Mouse (Mus musculus): ENCODE data around the gene Cep350.
"Not testable (repeated sequence)": the region's sequence is repeated elsewhere in the genome, so short reads cannot be mapped to it uniquely, and the experiment has no call there.

The Cep350 gene

DNA sequence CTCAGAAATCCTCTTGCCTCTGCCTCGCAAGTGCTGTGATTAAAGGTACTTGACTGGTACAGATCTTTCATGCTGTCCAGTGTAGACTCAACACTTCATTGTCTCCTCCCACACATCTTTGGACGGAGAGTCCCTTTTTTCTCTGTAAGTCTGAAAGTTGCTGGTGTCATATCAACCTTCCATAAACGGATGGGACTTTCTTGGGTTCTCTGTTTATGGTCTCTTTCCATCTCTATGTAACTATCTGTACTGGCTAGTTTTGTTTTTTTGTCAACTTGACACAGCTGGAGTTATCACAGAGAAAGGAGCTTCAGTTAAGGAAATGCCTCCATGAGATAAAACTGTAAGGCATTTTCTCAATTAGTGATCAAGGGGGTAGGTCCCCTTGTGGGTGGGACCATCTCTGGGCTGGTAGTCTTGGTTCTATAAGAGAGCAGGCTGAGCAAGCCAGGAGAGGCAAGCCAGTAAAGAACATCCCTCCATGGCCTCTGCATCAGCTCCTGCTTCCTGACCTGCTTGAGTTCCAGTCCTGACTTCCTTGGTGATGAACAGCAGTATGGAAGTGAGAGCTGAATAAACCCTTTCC, 90.3 kb downstream of the Cep350 start:
- not testable (repeated sequence) for DNase-seq

DNA sequence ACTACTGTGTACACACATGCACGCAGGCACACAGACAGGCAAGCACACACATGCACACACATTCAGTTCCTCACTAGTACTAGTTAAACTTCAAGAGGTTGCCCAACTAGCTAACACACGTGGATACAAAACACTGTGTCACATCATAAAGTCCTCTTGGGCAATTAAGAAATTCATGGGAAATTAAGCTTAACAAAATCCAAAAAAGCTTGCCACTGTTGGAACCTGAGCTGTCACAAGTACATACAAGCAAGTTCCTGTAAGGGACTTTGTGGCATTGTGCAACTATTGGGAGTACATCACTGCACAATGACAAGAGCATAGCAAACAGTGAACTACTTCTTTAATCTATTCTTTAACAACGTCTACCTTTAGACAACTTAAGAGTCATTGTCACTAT, 93.5 kb downstream of the Cep350 start:
- no peak for DNase-seq

DNA sequence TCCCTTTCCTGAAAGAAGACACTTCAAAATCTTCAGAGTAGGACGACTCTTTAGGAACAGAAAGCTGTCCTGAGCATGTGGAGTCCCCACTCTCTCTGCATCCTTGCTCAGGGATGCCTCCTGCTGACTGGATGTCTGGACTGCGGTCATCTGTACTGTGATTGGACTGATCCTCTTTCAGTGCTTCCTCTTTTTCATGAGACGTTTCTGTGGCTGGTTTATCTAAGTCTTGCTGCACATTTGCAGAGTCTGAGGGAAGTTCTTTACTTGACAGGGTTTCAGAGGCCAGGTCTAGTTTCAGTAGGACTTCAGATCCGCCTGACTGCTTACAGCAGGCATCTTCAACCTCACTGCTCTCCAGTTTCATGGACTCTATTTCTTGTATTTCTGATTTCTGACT, 110.1 kb downstream of the Cep350 start:
- DNase-seq = peak in 1 of 2 experiments; percentile 36

DNA sequence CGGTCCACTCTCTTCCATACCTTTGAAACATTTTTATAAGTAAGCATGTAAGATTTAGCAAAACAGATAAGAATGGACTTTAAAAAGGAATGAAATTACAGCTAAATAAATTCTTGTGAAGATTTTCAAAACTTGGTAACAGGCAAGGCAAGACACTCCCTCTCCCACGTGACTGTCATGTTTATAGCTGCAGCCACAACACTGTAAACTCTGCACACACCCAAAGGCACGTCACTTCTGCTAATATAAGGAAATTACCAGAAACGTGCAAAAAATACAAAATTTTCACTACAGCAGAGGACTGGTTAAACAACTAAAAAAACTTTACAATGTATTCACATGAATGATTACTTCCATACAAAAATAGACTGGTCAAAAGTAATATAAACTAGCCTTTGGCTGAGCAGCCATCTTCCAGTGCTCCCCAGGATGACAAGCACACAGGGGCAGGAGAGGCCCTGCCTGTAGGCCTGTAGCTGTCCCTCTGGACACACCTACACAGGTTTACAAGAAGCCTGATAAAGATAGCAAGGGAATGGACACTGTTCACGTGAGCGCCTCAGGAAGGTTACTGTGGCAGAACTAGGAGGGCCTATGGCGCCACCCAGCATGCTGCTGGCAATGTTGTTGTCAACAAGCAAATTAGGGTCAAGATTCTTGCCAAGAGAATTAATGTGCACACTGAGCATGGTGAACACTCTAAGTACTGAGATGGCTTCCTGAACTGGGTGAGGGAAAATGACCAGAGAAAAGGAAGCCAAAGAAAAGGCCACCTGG, 117.9 kb downstream of the Cep350 start:
- DNase-seq = peak; percentile 91 to 93

DNA sequence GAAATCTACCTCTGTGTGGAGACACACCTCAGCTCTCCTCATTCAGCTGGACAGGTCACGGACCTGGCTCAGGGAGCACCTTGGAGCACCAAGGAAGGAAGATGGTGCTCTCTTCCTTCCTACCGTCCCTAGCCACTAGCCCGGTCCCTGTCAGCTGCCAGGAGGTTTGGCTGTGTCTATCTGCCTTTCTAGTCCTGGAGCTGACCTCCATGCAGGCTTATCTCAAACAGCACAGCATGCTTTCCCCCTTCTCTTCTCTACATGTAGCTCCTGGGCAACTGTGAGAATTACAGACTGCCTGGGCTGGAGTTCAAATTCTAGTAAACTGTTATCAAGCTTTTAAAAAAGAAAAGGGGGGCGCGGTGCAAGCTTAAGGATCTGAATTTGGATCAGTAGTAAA, 120.0 kb downstream of the Cep350 start:
- DNase-seq = no peak

DNA sequence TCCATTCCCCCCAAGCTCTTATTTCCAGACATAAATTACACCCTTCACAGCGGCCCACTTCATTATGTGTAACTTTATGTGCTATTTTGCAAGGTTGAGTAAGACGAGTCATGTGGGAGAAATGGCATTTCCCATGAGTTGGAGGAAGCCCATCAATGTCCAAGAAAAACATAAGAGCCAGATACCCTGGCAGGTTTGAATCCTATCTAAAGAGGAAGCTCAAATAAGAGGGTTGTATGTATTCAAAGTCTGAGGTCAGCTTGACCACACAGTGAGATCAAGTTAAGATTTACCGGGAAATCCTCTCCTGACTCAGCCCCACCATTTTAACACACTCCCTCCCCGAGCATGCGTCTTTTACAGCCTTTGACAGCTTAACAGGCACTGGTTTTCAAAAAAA, 128.8 kb downstream of the Cep350 start:
- no peak for DNase-seq

DNA sequence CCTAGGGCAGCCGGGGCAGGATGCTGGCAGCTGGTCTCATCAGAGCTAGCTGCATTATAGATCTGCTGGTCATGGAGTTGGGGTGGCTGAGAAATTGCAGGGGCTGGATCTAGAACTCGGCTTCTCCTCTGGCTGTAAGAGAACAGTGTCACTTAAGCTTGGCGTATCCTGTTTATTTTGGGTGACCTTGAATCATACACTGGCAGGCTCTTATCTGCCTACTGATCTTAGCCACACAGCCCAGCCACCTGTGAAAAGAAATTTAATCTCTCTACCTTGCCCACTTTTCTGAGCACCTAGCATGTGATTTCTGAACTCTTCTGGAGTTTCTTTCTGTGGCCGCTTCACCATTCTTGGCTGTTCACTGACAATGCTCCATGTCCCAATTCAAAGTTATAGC, 129.5 kb downstream of the Cep350 start:
- no peak for DNase-seq

DNA sequence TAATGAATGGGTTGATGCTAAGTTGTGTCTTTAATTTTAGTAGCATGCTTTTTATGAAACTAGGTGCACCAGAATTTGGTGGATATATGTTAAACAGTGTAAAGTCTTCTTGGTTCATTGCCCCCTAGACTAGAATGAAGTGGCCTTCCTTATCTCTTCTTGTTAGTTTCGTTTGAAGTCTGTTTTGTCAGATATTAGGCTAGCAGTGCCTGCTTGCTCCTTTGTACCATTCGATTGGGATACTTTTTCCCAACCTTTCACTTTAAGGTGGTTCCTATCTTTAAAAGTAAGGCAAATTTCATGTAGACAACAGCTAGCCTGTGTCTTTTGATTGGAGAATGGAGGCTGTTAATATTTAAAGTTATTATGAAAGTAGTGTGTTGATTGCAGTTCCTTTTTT, 137.4 kb downstream of the Cep350 start:
- DNase-seq = no peak

DNA sequence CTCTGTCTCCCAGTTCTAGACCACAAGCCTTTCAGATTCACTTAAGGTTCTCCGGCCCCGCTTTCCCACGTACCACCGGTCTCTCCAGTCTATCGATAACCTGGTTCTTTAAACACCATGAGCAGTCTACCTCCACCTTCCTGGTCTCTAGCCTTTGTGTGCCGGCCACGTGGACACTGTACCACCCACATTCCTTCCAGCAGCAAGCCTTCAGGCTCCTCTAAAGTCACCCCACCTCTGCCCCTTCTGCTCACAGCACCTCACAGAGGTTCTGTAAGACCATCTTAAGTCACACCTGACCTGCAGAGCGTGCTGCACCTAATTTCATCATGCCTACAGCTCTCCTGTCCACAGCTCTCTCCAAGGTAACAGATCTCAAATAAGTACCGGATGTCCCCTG, 139.4 kb downstream of the Cep350 start:
- no peak for DNase-seq

DNA sequence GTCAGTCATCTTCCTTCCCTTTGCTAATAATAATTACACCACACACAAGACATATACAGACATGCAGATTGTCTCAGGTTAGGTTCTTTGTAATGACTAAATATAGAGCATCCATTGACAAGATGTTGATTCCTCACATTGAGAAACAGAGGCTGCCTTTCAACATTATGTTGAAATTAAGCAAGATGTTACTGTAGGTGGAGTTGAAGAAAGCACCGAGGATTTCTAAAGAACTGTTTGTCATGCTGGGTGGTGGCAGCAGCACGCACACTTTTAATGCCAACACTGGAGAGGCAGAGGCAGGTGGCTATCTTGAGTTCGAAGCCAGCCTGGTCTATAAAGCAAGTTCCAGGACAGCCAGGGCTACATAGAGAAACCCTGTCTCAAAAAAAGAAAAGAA, 141.1 kb downstream of the Cep350 start:
- DNase-seq = no peak

DNA sequence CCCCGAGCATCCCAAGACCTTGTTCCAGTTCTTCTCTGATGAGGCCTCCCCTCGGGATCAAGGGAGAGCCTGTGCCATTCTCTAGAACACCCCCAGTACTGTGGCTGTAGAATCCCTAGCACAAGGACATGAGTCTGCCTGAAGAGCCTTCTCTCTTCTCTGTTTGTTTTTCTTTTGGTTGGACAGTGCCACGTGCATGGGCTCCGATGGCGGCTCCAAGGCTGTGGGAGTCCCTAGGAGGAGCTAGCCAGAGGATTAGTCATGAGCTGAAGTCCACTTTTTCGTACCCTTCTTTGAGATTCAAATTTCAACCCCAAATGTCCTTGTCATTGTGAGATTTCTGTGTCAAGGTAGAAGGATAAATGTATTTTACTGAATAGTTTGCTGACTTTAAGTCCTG, 142.2 kb downstream of the Cep350 start:
- no peak for DNase-seq

DNA sequence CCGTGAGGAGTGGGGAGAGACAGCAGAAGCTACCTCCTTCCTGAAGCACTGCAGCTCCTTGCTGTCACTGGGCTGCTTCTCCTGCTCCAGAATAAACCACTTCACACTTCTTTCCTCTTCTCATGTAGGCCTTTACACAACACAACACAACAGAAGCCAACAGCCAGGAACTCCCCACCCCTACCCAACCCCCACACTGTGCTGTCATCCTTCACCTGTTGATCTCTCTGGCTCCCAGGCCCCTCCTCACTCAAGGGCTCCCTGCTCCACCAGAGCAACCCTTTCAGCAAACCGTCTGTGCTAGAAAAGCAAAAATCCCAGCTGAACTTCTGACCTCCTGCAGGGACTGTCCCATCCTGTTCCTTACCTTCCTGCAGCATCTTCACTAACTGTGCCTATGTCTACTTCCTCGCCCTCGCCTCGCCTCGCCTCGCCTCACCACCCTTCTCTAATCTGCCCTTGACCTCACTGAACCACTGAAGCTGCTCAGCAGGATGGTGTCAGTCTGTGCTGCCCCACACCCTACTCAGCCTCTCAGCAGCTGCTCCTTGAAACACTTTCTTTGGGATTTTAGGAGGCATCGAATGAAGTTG, 145.3 kb downstream of the Cep350 start:
- DNase-seq = no peak

DNA sequence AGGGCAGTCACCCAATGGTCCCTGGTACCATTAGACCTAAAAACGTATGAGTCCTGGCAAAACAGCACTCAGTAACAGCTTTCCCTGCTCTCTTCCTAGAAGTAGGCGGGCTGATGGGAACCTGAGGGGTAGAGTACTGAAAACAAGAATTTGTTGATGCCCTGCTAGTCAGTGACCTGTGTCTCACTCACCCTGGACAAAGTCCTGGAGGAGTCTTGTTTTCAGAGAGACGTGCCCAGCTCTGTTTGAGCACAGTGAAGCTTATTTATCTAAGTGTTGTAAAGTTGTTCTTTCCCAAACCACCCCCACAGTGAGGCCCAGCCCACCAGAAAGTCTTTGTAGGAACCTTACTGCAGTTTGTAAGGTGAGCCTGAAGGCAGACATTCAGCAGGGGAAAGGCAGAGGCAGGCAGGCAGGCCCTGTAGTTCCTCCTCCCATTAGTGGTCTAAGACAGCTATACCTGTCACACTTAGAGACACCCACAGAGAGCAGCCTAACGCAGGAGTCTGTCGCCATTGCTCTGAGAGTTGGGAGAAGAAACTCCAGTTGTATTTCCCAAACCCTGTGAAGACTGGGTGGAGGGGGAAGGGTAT, 146.2 kb downstream of the Cep350 start:
- DNase-seq = no peak

DNA sequence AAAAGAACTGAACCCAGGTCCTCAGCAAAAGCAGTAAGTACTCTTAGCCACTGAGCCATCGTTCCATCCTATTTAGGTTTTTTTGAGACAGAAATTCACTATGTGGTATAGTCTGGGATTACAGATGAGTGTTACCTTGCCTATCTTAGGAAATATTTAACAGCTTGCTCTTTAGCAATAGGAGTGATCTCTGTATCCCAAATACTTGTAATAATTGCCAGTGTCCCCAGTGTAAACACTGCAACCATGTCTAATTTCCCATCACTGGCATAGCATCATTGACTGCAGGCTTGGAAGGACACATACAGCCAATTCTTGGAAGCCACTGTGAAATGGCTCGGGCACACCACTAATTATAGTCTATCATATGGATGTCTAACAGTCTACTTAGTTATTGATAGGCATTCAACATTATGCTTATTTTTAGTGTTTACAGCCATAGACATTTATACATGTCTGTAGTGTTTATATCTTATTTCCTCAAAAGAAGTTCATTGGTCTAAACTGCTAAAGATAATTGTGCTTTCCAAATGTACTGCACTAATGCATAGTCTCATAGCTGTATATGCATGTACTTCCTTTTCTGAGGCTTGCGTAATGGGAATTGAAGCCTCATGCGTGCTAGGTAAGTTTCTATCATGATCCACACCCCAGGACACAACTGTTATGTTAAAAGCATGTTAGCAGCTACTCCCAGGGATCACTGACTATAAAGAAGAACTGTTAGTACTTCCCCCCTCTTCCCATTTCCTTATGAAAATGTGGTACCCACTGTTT, 146.9 kb downstream of the Cep350 start:
- no peak for DNase-seq

DNA sequence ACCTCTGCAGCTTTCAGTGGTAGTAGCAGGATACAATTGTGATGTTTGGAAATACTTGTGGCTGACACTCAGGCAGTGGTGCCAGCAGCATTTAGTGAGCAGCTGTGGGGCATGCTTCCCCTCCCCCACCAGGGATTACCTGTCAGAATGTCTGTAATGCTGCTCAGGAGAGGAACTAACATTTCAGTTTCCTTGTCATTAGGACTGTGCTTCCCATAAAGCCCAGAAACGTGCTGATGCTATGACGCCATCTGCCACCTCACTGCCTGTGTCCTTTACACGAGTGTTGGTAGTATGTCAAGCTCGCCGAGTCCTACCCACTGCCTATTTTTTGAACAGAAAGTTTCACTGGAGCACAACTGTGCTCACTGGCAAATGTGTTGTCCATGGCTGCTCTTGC, 152.4 kb downstream of the Cep350 start:
- DNase-seq = no peak

DNA sequence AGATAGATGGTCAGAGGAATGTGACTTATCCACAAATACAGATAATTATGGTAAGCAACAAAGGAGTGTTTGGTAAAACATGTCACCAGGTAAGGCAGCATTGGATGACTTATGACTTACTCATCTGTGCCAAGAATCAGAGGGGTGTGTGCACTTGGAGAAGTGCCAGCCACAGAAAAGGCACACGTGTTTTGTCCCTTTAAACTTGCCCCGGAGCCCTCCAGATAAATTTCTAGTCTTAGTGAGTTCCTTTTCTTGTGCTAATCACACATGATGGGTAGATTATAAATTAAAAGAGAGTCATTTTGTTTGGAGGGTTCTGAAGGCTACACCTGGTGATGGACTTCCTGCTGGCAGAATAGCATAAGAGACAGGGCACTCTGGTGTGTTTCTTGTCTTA, 156.9 kb downstream of the Cep350 start:
- DNase-seq = no peak

DNA sequence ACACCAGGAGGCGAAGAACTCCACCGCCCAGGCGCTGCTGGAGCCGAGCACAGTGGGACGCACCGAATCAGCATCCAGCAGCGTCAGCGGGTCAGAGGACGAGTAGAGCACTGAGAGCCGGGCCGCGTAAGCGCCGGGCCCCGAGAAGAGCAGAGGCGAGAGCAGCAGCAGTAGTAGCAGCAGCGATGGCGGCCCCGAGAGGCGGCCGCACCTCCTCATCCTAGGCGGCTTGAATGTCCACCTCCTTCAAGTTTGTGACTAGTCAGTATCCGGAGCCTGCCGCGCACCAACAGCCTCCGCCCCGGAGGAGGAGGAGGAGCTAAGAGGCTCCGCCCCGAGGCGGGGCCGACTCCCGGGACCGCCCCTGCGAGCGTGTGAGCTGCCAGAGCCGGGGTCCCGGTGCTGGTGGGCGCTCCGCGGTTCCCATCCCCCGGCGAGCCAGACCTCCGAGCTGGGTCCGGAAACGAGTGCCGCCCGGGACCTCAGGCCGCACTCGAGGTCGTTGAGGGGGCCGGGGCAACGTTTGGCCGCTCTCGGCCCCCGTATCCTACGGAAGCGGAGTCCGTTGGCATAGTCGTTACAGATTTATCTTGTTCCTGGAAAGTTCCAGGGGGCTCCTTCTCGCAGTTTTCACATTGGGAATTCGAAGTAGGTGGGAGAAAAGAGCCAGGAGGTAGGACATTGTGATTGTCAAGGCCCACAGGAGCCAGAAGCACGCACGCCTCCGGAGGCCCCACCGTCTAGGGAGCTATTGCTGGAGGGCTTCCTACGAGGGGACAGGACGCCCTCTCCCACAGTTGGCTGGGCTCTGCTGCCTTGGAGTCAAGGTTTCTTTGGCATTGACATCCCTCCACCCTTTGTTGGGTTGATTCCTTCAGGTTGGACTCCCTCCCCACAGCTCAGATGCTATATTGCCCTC, 160.2 kb downstream of the Cep350 start, which contains the start of gene Qsox1:
Gene Qsox1, minus strand, starts transcription at position 309 of the 919 bp plus-strand sequence.
- peak; percentile 74 to 82 for DNase-seq

DNA sequence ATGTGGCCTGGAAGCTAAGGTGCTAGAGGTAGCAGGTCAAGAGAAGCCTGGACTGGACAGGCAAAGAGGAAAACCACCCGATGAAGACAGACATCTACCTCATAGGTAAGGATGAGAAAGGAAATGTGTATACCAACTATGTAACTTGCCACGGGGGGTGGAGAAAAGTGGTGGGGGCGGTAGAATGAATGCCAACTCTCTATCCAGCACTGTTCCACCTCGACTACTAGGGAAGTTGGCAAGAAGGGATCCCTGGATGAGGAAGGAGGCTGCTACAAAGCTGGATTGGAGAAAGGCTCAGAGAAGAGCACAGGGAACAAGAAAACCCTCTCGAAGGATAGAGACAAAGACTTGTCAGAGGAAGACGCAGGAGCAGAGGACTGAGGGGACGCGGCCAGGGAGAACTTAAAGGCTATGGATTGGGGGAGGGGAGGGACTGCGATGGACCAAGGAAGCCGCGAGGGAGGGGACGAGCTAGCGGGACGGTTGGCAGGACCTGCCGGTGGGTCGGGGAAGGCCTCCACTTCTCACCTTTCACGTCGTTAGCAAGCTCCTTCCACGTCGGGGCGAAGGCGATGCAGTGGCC, 161.0 kb downstream of the Cep350 start:
- no peak for DNase-seq

DNA sequence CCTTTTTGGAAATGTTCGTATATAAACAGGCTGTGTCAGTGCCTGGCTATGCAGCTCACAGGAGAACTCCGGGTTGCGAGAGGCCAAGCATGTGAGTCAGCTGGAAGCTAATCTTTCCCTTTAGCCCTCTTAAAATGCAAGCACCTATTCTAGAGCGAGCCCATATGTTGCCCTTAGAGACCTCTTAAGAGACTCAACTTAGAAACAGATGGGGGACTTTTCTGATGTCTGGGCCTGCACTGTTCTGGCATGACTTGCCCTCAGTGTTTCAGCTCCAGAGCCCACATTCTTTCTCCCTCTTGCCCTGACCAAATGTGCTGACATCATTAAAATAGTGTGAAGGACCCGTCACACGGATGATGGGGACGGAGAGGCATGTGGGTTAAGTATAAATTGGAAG, 162.4 kb downstream of the Cep350 start:
- no peak for DNase-seq

DNA sequence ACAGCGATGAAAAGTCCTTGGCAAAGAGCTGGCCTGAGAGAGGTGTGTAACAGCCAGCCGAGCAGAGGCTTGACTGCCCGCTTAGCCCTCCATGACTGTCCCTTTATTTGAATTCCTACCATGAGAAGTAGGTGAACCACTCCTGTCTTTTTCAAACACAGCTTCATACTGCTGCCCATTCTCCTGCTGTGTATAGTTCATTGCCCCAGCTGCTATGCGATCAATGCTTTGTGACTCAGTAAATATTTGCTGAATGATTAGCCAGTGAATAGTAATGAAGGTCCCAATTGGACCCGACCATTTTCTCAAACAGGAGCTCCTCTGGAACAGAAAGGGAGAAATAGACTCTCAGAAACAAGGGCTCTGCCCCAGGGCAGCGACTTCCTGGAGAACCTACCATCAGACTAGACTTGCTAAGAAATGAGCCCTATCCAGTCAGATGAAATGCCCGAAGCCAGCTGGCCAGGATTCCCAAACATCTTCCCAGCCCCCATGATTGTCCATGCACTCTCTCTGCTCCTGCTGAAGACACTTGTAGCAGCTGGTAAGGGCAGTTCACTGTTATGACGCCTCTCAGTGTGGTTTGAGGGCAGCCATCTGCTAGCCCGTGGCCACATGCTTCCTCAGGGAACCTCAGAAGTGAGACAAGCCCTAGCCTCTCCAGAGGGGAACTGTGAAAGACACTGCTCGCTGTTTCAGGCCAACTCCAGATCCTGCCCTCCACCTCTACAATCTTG, 163.2 kb downstream of the Cep350 start:
- peak; percentile 37 to 42 for DNase-seq

DNA sequence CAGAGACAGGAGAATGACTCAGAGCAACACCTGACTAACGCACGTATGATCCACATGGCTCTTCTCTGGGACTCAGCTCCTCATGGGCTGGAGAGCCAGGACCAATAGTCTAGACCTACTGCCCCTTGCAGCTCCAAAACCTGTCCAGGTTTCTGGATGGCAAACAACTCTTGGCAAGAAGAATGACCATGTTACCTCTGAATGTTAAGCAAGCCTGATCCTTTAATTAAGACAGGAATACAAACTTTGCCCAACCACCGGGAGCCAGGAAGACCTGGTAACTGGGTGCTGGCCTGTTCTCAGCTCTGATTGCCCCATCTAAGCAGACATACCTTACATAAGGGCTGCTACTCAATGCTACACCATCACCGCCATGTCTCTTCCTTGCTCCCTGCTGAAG, 164.8 kb downstream of the Cep350 start:
- no peak for DNase-seq
